Mouse (Mus musculus) brown adipose tissue, adult 24 weeks (tissue): Measurements from ENCODE around the gene Cxcl10. TPM values are rescaled to one million over a fixed set of nuclear protein-coding genes. Genes with fewer than 3 reads are reported as not detected.

Source experiments
- H3K27ac ChIP-seq: fragments of 200-500 bp; replicated peaks from 2 replicates; pipeline ENCODE4 v1.5.1; 2012; ENCODE audit warnings: low read depth, mild to moderate bottlenecking, low read length
- H3K4me1 ChIP-seq: fragments of 200-500 bp; 2 replicates; pipeline ENCODE4 v1.6.1; 2012; ENCODE audit warnings: low read length, mixed read lengths; ENCODE audit not compliant: control insufficient read depth, insufficient read depth, insufficient read length
- H3K4me3 ChIP-seq: fragments of 200-500 bp; 2 replicates; pipeline ENCODE4 v1.5.1; 2012; ENCODE audit warnings: low read depth, mild to moderate bottlenecking, low read length, moderate library complexity; ENCODE audit not compliant: insufficient read depth
- polyA plus RNA-seq: library from polyadenylated mRNA; stranded (reverse); fragments of >200 nt; gene quantifications from 2 replicates; pipeline ENCODE4 v1.2.4, GENCODE M21; 2012; ENCODE audit not compliant: missing spikeins, insufficient read depth, insufficient read length

Cxcl10 gene
- polyA plus RNA-seq, 1 experiment = not detected

- peak overlapping the region; percentile 59 for H3K4me3 ChIP-seq
- H3K4me1 ChIP-seq = 0 out of 2 replicates have a peak, but pooled peaks cover 6% of the 10 kb centered on the region
- peak overlapping the region; percentile 84 for H3K27ac ChIP-seq
Observed at GRCm38 (mm10) chr5:92376795-92377405, 28.2 kb upstream of the Cxcl10 start.

GRCm38 (mm10) chr5:92375368-92375767 is 26.7 kb upstream of the Cxcl10 start:
- peak overlapping the region; percentile 86 for H3K27ac ChIP-seq
- peak overlapping the region; percentile 29 for H3K4me3 ChIP-seq
- H3K4me1 ChIP-seq = peaks cover 9% of the 10 kb centered on the region

- Histone ChIP-seq H3K4me3 (peak overlapping the region; percentile 29; the same call in 1 of the 2 replicates), H3K4me1 (peaks cover 9% of the 10 kb centered on the region)
Observed at GRCm38 (mm10) chr5:92374721-92375142, 26.0 kb upstream of the Cxcl10 start.

GRCm38 (mm10) chr5:92372605-92373004 is 23.9 kb upstream of the Cxcl10 start:
- no peak overlapping the region for H3K4me3 ChIP-seq
- H3K27ac ChIP-seq = no peak overlapping the region
- peaks cover 9% of the 10 kb centered on the region for H3K4me1 ChIP-seq

More at GRCm38 (mm10) chr5:92374721-92375142, 26.0 kb upstream of the Cxcl10 start:
- peak overlapping the region; percentile 86 for H3K27ac ChIP-seq

- H3K4me1 ChIP-seq = peaks cover 9% of the 10 kb centered on the region
- H3K4me3 ChIP-seq = no peak overlapping the region
- no peak overlapping the region for H3K27ac ChIP-seq
Observed at GRCm38 (mm10) chr5:92371361-92371976, 22.8 kb upstream of the Cxcl10 start.

- Histone ChIP-seq H3K4me1 (peaks cover 9% of the 10 kb centered on the region), H3K4me3 (no peak overlapping the region), H3K27ac (peak overlapping the region; percentile 49; the same call in 1 of the 2 replicates)
Observed at GRCm38 (mm10) chr5:92370891-92371290, 22.2 kb upstream of the Cxcl10 start.

- Histone ChIP-seq H3K4me1 (peaks cover 9% of the 10 kb centered on the region), H3K27ac (peak overlapping the region; percentile 49; the same call in 1 of the 2 replicates), H3K4me3 (no peak overlapping the region)
Observed at GRCm38 (mm10) chr5:92370392-92370791, 21.7 kb upstream of the Cxcl10 start.

- no peak overlapping the region for H3K27ac ChIP-seq
- no peak overlapping the region for H3K4me3 ChIP-seq
- peaks cover 9% of the 10 kb centered on the region for H3K4me1 ChIP-seq
Observed at GRCm38 (mm10) chr5:92369151-92369994, 20.7 kb upstream of the Cxcl10 start.

- H3K27ac ChIP-seq = no peak overlapping the region
- H3K4me3 ChIP-seq = no peak overlapping the region
- peaks cover 5% of the 10 kb centered on the region for H3K4me1 ChIP-seq
Observed at GRCm38 (mm10) chr5:92368392-92368791, 19.7 kb upstream of the Cxcl10 start.

- Histone ChIP-seq H3K27ac (no peak overlapping the region), H3K4me3 (no peak overlapping the region), H3K4me1 (peaks cover 3% of the 10 kb centered on the region)
Observed at GRCm38 (mm10) chr5:92366565-92366964, 17.9 kb upstream of the Cxcl10 start.

- Histone ChIP-seq H3K4me3 (no peak overlapping the region), H3K27ac (no peak overlapping the region), H3K4me1 (no peaks in the 10 kb centered on the region)
Observed at GRCm38 (mm10) chr5:92365146-92365705, 16.5 kb upstream of the Cxcl10 start.

GRCm38 (mm10) chr5:92364011-92364410 is 15.3 kb upstream of the Cxcl10 start:
- Histone ChIP-seq H3K4me3 (no peak overlapping the region), H3K27ac (no peak overlapping the region), H3K4me1 (no peaks in the 10 kb centered on the region)

- H3K4me1 ChIP-seq = no peaks in the 10 kb centered on the region
- no peak overlapping the region for H3K27ac ChIP-seq
- H3K4me3 ChIP-seq = no peak overlapping the region
Observed at GRCm38 (mm10) chr5:92363179-92363578, 14.5 kb upstream of the Cxcl10 start.

GRCm38 (mm10) chr5:92358767-92359455 is 10.2 kb upstream of the Cxcl10 start:
- no peak overlapping the region for H3K27ac ChIP-seq

More at GRCm38 (mm10) chr5:92358767-92359455, 10.2 kb upstream of the Cxcl10 start:
- Histone ChIP-seq H3K4me1 (no peaks in the 10 kb centered on the region), H3K4me3 (no peak overlapping the region)
